Mouse (Mus musculus) testis, adult 2 months (tissue): ENCODE results near the gene Ak4.

Source experiments
- CTCF ChIP-seq: fragments of 200-500 bp; IDR thresholded peaks from 2 replicates; pipeline ENCODE4 v1.5.1; 2012; ENCODE audit warnings: low read depth, mild to moderate bottlenecking, inconsistent platforms, low read length, moderate library complexity; ENCODE audit not compliant: control insufficient read depth, insufficient read depth, insufficient replicate concordance
- POLR2A ChIP-seq: fragments of 200-500 bp; IDR thresholded peaks from 2 replicates; pipeline ENCODE4 v1.6.1; 2012; ENCODE audit warnings: low read depth, mild to moderate bottlenecking, inconsistent platforms, low read length, moderate library complexity; ENCODE audit not compliant: control insufficient read depth

DNA sequence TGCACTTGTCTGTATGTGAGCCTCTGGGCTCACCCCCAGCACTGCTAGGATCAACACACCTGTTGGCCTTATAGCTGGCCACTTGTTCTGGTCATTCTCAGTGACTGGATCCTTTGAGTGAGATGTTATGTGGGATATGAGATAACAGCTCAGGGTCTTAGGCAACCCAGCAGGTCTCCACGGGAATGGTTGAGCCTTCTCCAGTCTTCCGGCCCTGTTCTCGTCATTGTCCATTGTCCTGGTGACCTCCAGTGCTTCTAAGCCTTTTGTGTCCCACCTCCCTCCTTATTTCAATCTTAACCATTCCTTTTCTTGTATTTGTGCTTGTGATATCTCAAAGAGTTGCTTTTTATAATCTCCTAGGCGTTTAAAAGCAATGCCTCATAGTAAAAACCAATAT, 26.6 kb downstream of the Ak4 start:
- TF ChIP-seq CTCF (no peak), POLR2A (no peak)
